Mouse (Mus musculus) kidney, postnatal 0 days (tissue): Measurements from ENCODE around the gene Arid5b. TPM values are rescaled to one million over a fixed set of nuclear protein-coding genes. Genes with fewer than 3 reads are reported as not detected.
A peak's percentile ranks its signal among the peaks of the same experiment; 100 is the strongest.

ENCODE experiments used
- ATAC-seq: fragments of 200-750 bp; cut with Nextera tagmentation; replicated peaks from 2 replicates; pipeline ENCODE4 v1.8.0; 2017; ENCODE audit warnings: low read depth, moderate number of reproducible peaks, moderate TSS enrichment, moderate library complexity; ENCODE audit not compliant: low FRiP score
- DNase-seq: peaks from one replicate; pipeline ENCODE4 v3.0.0-alpha.2; 2016; ENCODE audit warnings: low spot score
- H3K27ac ChIP-seq: fragments of 300-500 bp; sonication (generic); 2 replicates; pipeline ENCODE4 v1.5.1; 2014; ENCODE audit warnings: mild to moderate bottlenecking
- H3K27me3 ChIP-seq: fragments of 300-500 bp; sonication (generic); 2 replicates; pipeline ENCODE4 v1.6.1; 2014; ENCODE audit warnings: low read length, mixed read lengths; ENCODE audit not compliant: insufficient read depth
- H3K36me3 ChIP-seq: fragments of 300-500 bp; sonication (generic); 2 replicates; pipeline ENCODE4 v1.6.1; 2014; ENCODE audit warnings: low read length, mixed read lengths; ENCODE audit not compliant: insufficient read depth
- H3K4me1 ChIP-seq: fragments of 300-500 bp; sonication (generic); replicated peaks from 2 replicates; pipeline ENCODE4 v1.6.1; 2014; ENCODE audit warnings: antibody characterized with exemption, low read length, mixed read lengths; ENCODE audit not compliant: insufficient read depth
- H3K4me2 ChIP-seq: fragments of 300-500 bp; sonication (generic); 2 replicates; pipeline ENCODE4 v1.6.1; 2014; ENCODE audit warnings: mild to moderate bottlenecking, low read length, moderate library complexity, mixed read lengths
- H3K4me3 ChIP-seq: fragments of 300-500 bp; sonication (generic); replicated peaks from 2 replicates; pipeline ENCODE4 v1.5.1; 2014; ENCODE audit warnings: low read depth, low read length
- H3K9ac ChIP-seq: fragments of 300-500 bp; sonication (generic); 2 replicates; pipeline ENCODE4 v1.6.1; 2014; ENCODE audit warnings: low read depth, low read length
- H3K9me3 ChIP-seq: fragments of 300-500 bp; sonication (generic); replicated peaks from 2 replicates; pipeline ENCODE4 v1.6.1; 2016; ENCODE audit warnings: low read length, inconsistent platforms, mixed read lengths
- CTCF ChIP-seq: IDR thresholded peaks from 2 replicates; pipeline ENCODE4 v1.5.1; 2016; ENCODE audit warnings: antibody characterized with exemption, low read depth, mild to moderate bottlenecking, moderate library complexity
- WGBS: fragments of 180-500 bp; shearing (Covaris S2); extraction: QIAGEN DNeasy Blood & Tissue Kit; methylation state at CpG from one replicate; pipeline ENCODE4 v1.1.7; 2014; 5-methylcytosine and 5-hydroxymethylcytosine counted together
- polyA plus RNA-seq: library from polyadenylated mRNA; unstranded; fragments of >200 nt; fragmentation: Nextera tagmentation; extraction: Ambion mirVana; gene quantifications from 2 replicates; pipeline ENCODE4 v1.2.1, GENCODE M21; 2015

Gene Arid5b
- polyA plus RNA-seq, 1 experiment from 2014 or later: 30.3 TPM

- Histone ChIP-seq H3K27me3 (no peaks in the 10 kb centered on the region), H3K36me3 (no peaks in the 10 kb centered on the region), H3K4me1 (0 out of 2 replicates have a peak, but pooled peaks cover 4% of the 10 kb centered on the region), H3K9me3 (no peaks in the 10 kb centered on the region), H3K9ac (no peak overlapping the region), H3K4me3 (no peak overlapping the region), H3K4me2 (no peak overlapping the region), H3K27ac (no peak overlapping the region)
- TF ChIP-seq CTCF: no peak
- DNase-seq (no peak), ATAC-seq (no peak)
- 97% methylated on average over 6 of the region's 6 CpGs for WGBS
Measured at GRCm38 (mm10) chr10:68155431-68156119, 123.0 kb downstream of the Arid5b start.

- H3K4me3 ChIP-seq: no peak overlapping the region
- 77% methylated on average over 14 of the region's 14 CpGs for WGBS
- no peak overlapping the region for H3K9ac ChIP-seq
- H3K4me1 ChIP-seq: 0 out of 2 replicates have a peak, but pooled peaks cover 4% of the 10 kb centered on the region
- DNase-seq (no peak), ATAC-seq (no peak)
- no peak overlapping the region for H3K27ac ChIP-seq
- TF ChIP-seq CTCF: no peak
- H3K36me3 ChIP-seq: no peaks in the 10 kb centered on the region
- no peaks in the 10 kb centered on the region for H3K9me3 ChIP-seq
- no peaks in the 10 kb centered on the region for H3K27me3 ChIP-seq
- H3K4me2 ChIP-seq: no peak overlapping the region
Measured at GRCm38 (mm10) chr10:68154046-68154765, 124.3 kb downstream of the Arid5b start.

- no peak overlapping the region for H3K9ac ChIP-seq
- no peaks in the 10 kb centered on the region for H3K9me3 ChIP-seq
- no peak overlapping the region for H3K27ac ChIP-seq
- DNase-seq: no peak
- H3K36me3 ChIP-seq: no peaks in the 10 kb centered on the region
- H3K4me2 ChIP-seq: no peak overlapping the region
- H3K4me3 ChIP-seq: no peak overlapping the region
- no peak for TF ChIP-seq CTCF
- H3K27me3 ChIP-seq: no peaks in the 10 kb centered on the region
- 84% methylated on average over 11 of the region's 11 CpGs for whole genome bisulfite sequencing
- H3K4me1 ChIP-seq: 0 out of 2 replicates have a peak, but pooled peaks cover 8% of the 10 kb centered on the region
- ATAC-seq: no peak
Measured at GRCm38 (mm10) chr10:68153344-68154045, 125.0 kb downstream of the Arid5b start.

- Histone ChIP-seq H3K4me2 (no peak overlapping the region), H3K27me3 (no peaks in the 10 kb centered on the region), H3K36me3 (no peaks in the 10 kb centered on the region), H3K9me3 (no peaks in the 10 kb centered on the region), H3K4me3 (no peak overlapping the region), H3K9ac (no peak overlapping the region), H3K27ac (peak overlapping the region; percentile 60), H3K4me1 (peaks cover 13% of the 10 kb centered on the region; the same call in 1 of the 2 replicates)
- no peak for DNase-seq
- 58% methylated on average over 6 of the region's 6 CpGs for WGBS
- no peak for TF ChIP-seq CTCF
- no peak for ATAC-seq
Measured at GRCm38 (mm10) chr10:68148495-68148894, 130.0 kb downstream of the Arid5b start.

- Histone ChIP-seq H3K27ac (peak overlapping the region; percentile 60; the same call in 1 of the 2 replicates), H3K9ac (no peak overlapping the region), H3K9me3 (no peaks in the 10 kb centered on the region), H3K4me3 (no peak overlapping the region), H3K4me2 (no peak overlapping the region), H3K36me3 (no peaks in the 10 kb centered on the region), H3K27me3 (no peaks in the 10 kb centered on the region), H3K4me1 (peaks cover 17% of the 10 kb centered on the region; the same call in 1 of the 2 replicates)
- TF ChIP-seq CTCF: no peak
- peak; percentile 89 for DNase-seq
- 53% methylated on average over 6 of the region's 6 CpGs for WGBS
- no peak for ATAC-seq
Measured at GRCm38 (mm10) chr10:68147730-68148129, 130.8 kb downstream of the Arid5b start.

GRCm38 (mm10) chr10:68146842-68147241 is 131.7 kb downstream of the Arid5b start:
- WGBS: 6% methylated on average over 5 of the region's 5 CpGs
- peak; percentile 87 for DNase-seq
- H3K27ac ChIP-seq: no peak overlapping the region

More at GRCm38 (mm10) chr10:68146842-68147241, 131.7 kb downstream of the Arid5b start:
- Histone ChIP-seq H3K36me3 (no peaks in the 10 kb centered on the region), H3K4me2 (no peak overlapping the region), H3K27me3 (no peaks in the 10 kb centered on the region), H3K4me3 (no peak overlapping the region), H3K9ac (no peak overlapping the region), H3K4me1 (peaks cover 17% of the 10 kb centered on the region; the same call in 1 of the 2 replicates), H3K9me3 (no peaks in the 10 kb centered on the region)
- no peak for ATAC-seq
- TF ChIP-seq CTCF: peak; percentile 95
